Mouse (Mus musculus): Measurements from ENCODE around the gene Pam.

Gene Pam

DNA sequence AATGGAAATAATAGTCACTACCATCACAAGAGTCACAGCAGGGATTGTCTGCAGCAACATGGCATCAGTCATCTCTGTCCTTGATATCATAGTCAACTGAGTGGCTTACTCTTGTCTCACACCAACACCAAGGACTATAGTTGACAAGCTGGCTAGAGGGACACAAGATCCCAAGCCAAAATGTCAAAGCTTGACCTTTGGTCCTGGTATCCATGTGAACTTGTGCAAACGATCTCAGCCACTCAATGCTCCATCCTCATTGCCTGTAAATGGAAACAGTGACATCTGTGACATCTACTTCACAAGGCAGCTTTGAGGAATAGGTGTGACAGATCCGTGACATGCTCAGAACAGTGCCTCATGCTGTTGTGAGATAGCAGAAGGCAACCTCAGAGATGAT, 15.0 kb downstream of the Pam start:
- no peak for DNase-seq (ENCODE audit: low read depth, low spot score)

DNA sequence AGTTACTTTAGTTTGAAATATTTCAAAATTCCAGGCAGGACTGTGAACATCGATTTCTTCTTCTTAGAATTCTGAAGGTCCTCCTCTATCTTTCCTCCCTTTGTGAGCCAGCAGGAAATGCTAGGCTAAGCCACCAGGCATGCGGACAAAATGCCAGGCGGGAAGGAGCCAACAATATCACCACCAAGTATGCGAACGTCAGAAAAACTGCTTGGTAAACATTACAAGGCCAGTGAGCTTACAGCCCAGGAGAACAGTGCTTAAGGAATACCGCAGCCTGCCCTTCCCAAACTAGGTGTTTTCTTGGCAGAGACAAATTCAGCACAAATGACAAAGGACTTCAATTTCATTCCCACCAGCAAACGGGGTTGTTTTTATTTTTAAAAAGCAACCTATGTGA, 15.8 kb downstream of the Pam start:
- DNase-seq (ENCODE audit: low read depth, low spot score) = no peak

DNA sequence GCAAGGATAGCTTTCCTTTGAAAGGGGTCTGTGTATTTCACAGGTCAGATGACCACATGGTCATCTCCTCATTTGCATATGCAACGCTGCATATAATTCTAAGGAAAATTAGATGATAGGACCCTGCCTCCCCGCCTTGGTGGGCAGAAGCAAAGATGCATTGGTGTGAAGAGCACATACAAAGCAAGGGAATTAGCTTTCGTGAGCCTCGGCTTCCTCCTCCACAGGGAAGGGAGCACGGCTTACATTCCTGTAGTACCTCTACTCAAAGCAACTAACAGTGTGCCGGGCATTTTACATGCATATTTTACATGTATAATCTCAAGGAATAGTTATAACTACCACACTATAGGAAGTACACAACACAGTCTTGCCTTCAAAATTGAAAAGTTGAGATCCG, 16.7 kb downstream of the Pam start:
- DNase-seq (ENCODE audit: low read depth, low spot score) = no peak

DNA sequence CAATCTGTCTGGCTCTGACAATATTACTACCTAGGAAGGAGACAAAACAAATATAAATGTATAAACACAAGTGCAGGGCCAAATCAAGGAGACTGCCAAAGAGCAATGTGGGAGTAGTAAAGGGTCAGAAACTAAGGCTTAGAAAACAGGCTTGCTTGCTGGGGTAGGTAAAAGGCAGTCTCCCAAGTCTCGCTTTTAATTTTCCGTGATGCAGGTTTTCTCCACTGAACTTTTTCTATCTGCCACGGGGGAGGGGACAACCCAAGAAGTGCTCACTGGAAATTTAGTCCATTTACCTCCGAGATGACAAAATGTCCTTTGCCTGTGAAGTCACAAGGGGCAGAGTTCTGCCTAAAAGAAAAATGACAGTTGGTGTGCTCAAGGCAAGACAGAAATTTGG, 21.6 kb downstream of the Pam start:
- DNase-seq (ENCODE audit: low read depth, low spot score) = no peak

DNA sequence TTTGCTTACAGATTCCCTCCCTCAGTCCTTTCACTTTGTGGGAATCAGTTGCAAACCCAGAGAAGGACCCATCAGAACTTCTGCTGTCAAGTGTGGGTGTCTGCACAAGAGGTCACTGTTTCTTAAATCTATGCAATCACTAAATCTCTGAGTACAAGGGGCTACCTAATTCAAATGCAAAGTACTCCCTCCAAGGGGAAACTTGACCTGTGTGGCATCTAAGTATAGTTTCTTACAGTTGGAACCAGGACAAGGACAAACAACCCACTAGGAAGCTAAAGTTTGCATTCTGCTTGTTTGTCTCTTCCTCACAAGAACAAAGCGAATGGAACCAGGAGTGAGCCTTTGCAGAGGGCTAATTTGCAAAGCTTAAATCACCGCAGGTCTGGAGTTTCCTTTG, 22.3 kb downstream of the Pam start:
- no peak for DNase-seq (ENCODE audit: low read depth, low spot score)

DNA sequence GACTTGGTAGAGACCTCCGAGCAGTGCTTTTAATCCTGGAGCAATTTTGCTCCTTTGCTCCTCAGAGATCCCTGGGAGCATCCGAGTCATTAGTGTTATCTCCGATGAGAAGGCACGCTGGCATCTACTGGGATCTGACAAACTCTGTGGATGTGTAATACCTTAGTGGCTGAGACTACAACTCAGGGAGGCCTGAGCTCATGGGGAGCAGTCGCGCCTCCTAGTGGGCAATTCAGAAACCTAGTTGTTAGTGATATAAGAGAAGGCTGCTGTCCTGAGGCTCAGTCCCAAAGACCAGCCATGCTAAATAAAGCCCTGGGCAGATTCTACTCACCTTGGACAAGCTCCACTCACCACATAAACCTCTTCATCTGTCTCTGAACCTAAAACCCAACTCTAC, 23.4 kb downstream of the Pam start:
- DNase-seq (ENCODE audit: low read depth, low spot score) = peak; percentile 42

DNA sequence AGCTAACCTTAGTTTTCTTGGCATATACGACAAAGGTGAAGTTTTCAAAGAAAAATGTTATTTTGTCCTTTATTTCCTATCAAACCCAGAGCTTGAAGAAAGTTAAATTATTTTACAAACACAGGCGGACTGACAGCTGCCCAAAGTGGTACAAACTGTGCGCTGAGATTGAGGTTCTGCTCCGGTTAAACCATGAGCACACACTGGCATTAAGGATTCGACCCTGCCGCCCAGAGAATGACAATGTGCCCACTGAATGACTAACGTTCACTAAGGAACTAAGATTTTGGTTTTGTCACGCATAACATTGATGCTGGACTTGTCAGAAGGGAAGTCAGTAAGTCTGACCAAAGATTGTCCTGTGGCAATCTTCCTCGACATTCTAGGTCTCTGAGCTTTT, 24.0 kb downstream of the Pam start:
- no peak for DNase-seq (ENCODE audit: low read depth, low spot score)

DNA sequence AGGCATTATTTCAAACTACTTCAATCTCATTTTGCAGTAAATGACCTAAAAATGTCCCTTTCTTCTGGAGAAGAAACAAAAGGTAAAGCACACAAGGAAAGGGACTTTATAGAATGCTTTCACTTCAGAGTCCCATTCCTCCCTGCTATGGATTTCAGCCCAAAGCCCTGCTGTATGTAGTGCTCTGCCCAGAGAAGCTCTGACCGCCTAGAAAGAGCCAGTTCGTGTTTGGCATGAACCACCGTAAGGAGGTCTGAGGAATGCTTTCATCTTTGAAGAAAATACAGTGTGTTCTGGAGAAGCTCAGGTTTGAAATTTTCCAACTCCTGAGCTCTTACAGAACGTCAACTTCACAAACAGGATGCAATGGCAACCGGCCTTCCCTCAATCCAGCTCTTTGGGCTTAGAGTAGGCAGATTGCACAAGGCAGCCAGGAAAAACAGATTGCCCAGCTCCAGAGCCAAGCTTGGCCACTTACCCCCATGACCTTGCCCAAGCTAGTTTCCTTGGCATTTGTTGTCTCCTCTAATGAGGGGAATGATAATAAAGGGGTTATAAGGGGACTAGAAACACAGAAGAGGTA, 24.6 kb downstream of the Pam start:
- no peak for DNase-seq (ENCODE audit: low read depth, low spot score)

DNA sequence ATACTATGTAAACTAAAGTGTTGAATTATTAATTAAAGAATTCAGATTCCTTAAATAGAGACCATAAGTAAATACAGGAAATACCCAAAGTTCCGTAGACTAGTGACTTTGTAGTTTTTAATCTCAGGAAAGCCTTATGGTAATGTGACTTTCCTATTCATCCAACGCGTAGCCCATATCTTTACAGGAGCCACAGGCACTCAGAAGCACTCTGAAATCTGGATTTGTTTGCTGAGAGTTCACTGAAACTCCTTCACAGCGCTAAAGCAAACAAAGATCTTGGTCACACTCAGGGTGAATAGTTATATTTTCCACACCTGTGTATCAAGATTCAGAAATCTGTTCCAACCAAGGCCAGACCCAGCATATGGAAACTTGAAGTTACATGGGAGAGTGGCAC, 27.3 kb downstream of the Pam start:
- no peak for DNase-seq (ENCODE audit: low read depth, low spot score)

DNA sequence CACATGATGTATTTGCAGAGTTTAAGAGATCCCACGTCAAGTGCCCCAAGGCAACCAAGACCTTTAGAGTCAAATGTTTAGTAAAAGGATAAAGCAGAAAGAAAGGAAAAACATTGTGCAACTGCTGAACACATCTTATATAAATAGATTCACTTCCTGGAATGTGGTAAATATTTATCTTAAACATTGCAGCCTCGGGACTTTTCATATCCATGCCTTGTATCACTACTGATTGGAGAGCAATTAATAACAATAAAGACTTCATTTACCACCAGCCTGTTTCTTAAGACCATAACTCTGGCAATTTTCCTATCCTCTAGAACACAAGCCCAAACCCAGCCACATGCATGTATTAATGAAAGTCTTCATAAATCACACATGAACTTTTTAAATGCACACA, 33.4 kb downstream of the Pam start:
- DNase-seq (ENCODE audit: low read depth, low spot score) = no peak

DNA sequence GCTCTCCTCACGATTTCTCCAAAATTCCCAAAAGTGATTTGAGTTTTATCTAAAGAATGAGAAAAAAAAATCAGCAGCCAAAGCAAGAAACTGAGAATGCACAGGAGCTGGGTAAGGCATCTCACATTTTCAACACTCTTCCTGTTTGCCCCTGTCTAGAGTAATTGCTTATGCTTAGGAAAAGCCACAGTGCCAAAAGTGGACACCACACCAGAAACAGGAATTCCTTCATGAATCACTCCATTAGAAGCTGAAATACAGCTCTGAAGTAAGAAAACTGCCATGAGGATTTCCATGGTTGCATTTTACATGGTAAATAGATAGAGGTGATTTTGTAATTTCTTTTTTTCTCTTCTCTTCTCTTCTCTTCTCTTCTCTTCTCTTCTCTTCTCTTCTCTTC, 36.0 kb downstream of the Pam start:
- no peak for DNase-seq (ENCODE audit: low read depth, low spot score)

DNA sequence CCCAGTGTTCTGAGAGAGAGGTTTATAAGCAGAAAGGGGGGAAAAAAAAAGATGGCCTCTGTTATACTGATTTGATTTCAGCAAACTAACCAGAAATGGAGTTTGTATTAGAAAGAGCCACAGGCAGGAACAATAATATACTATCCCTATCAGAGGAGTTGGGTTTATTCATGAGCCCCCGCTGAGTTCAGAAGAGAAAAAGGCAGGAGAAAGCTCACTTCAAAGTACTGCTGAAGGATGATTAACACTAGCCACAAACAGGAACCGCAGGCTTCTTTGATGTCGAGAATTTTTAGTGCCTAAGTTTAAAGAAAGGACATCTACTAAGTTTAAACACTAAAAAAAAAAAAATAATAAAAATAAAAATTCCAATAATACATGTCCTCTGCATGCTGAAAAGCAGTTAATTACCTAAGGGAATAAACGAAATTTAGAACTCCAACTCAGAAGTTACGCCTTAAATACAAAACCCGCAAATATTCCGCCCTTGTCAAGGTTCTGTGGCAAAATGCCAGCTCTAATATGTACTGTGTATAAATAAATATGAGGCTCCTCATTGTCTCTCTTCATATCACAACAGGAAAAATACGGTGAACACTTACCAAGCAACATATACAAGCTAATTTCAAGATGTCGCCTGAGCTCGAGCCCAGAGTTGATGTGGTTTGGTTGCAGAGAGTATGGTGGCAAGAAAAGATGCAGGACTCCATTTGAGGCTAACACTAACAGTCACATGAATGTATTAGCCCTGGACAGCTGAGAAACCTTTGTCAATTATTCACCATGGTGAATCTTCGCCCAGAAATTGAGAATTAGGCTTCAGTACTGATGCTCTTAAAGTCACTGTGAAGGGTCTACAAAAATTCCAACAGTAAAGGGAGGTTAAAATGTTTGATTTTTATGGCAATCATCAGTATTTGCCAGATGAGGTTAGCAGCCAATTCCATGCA, 38.2 kb downstream of the Pam start:
- DNase-seq (ENCODE audit: low read depth, low spot score) = no peak

DNA sequence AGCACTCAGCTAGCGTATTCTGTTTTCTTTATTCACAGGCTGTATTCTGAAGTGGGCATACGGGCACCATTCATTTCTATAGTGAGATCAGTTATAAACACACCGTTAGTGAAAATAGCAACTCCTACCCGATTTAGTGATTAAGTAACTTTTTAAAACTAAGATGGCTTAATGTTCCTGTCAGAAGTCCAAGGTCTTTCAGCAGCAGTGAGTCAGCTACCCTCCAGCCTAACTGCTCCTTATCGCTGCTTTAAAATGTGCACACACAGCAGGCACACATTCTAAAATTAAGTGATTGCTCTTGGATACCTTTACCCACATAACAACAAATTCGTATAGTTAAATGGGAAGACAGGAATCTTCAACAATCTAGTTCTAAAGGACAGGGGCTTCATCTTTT, 39.2 kb downstream of the Pam start:
- DNase-seq (ENCODE audit: low read depth, low spot score) = no peak

DNA sequence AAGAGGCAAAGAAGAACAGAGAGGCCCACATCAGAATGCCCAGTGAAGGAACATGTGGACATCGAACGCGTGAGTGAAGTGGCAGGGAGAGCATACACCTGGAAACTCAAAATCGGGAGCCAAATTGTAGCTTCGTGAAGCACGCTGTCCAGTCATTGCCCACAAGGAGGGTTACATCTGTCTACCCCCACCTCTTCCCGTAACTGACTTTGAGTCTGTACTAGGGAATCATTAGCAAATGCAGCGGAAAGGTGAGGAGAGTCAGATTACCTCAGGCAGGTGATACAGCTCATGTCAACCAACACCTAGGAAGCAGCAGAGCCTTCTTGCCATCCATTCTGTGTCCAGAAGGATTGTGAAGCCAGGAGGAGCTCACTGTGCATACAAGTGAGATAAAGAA, 39.9 kb downstream of the Pam start:
- DNase-seq (ENCODE audit: low read depth, low spot score) = no peak

DNA sequence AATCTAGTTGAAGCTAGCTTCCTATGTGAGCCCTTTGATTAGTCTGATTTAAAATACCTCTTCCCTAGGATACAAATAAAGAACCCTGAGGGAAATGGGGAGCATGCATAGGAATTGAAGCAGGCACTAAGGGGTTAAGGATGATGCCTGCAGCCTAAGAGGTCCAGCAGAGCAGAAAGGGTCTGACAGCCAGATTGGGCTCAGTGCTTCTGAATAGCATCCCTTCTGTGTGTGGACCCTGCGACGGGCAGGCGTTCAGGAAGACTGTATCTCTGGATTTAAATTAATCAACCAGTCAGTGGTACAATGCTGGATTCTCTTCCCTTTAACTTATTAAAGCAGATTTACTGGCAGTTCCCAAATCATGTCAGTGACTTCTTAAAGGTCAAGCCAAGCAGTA, 41.5 kb downstream of the Pam start:
- DNase-seq (ENCODE audit: low read depth, low spot score) = no peak

DNA sequence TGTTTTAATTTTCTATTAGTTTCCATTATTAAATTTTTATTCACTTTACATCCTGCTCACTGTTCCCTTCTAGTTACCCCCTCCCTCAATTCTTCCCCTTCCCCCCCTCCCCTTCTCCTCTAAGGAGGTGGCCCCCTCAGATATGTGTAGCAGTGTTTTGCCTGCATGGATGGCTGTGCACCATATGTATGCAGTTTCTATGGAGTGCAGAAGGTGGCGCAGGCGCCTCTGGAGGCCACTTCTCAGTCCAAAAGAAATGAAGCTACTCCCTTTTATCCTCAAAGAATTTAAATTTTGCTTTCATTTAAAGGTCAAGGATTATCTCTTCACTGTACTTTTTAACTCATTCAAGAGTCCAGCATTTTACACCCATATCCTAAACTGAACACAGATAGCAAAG, 42.0 kb downstream of the Pam start:
- DNase-seq (ENCODE audit: low read depth, low spot score) = no peak

DNA sequence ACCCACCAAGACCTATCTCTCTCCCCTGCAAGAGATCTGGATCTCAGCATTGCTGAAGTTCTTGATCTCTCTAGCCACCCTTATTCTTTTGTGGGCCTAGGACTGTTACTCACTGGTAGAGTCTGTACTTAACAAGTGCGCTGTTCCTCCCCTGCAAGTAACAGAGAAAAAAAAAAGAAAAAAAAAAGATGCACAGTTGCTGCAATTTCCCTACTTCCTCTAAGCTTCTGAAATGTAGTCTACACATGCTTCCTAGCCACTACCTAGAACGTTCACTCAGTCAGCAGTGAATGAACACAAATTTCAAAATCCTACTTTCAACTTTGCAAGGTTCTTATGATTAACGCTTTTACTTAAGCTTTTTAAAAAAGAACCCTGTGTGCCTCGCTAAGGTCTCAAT, 42.7 kb downstream of the Pam start:
- DNase-seq (ENCODE audit: low read depth, low spot score) = no peak

DNA sequence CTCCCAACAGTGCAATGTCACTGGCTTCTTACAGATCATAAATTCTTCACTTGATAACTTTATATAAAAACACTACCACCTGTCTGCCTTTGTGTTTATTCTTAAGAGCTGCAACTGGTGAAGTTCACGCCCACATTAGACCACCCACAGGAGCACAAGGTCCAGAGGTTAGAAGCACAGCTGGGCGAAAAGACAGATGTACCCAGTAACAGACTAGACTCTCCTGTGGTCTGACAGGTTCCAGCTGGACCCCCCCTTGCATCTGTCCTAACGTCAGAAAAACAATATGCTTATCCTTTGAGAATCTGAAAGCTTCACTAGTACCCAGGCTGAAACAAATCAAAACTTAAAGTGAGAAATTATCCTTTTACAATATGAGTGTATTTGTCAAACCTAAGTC, 44.4 kb downstream of the Pam start:
- peak; percentile 25 for DNase-seq (ENCODE audit: low read depth, low spot score)

DNA sequence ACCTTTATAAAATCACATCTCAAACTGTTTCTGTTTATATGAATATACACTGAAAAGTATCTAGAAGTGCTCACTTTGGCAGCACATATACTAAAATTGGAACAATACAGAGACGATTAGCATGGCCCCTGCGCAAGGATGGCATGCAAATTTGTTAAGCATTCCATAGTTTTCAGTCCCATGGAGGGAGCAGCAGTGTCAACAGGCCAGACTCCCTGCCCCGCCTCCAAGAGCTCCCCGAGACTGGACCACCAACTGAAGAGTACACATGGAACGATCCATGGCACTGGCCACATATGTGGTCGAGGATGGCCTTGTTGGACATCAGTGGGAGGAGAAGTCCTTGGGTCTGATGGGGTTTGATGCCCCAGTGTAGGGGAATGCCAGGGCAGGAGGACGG, 45.7 kb downstream of the Pam start:
- no peak for DNase-seq (ENCODE audit: low read depth, low spot score)

DNA sequence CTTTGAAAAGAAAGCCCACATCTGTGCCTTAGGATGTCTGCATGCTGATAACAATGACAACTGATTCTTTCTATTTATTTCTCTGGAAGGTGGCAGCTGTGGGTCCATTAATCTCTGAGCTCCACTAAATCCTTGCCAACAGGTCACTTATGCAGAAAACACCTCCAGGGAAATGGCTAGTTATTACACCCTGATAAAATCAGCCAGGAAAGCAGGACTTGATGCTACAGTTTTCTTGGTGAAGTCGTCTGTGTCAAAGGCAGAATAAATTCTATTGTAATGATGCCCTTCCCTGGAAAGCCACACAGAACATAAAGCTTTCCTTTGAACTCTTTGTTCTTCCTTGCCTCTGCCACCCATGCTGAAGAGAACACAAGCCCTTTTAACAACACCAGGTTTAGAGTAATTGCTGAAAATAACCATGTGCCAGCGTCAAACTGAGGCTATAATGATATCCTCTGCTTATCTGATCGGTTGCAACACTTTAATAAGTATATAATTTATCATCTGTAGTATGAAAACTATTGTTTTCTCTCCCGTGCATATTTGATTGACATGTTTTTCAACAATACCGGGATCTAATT, 47.1 kb downstream of the Pam start:
- DNase-seq (ENCODE audit: low read depth, low spot score) = peak; percentile 10

DNA sequence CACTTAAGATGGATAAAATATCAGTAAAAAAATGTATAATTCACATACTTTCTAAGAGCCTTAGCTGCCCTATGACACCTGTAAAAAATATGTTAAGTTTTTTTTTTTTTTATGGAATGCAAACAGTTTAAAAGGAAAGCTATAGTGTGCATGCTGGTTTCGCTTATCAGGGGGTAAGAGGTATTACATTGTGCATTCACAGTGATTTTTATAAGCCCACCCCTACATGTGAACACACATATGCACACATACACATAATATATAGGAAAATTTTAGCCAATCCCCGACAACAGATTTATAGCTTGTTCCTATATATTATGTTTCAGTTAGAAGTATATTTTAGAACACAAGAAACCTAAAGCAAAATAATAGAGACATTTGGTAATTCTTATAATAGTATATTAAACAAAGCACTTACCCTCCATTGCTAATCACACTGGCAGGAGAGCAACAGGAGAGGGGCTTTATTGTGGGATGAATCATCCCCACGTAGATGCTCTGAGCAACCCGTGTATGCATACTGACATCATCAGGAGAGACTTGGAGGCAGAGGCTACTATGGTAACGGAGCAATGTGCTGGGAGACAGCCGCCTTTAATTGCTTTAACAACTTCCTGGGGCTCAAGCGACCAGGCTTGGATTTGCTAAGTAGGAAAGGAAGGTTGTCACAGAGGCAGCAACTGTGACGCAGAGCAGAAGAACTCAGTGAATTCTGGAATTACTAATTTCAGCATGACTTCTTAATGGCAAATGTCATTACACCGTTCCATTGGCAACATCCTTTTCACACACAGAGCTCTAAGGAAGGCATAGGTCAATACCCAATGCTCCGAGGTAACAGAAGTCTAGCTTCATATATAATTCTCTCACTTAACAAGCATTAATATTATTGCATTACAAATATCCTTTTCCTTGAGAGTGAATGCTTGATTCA, 47.9 kb downstream of the Pam start:
- peak; percentile 60 for DNase-seq (ENCODE audit: low read depth, low spot score)

DNA sequence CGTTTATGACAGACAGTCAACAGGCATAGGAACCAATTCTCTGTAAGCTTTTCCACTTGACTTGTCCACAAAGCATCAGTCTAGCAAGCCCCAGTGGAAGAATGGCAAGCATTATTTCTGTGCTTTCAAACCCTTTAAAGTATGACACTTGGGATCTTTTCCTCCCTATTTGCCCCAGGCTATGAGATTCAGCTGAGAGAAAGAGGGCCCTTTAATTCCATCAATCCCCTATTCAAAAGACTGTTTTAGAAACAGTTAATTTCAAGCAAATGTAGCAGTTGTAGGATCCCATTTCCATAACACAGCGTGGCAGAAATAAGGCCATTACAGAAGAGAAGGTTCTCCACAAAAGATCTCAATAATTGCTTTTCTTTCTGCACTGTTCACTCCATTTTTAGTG, 53.0 kb downstream of the Pam start:
- DNase-seq (ENCODE audit: low read depth, low spot score) = no peak

Data from forelimb bud, embryonic 11.5 days (tissue).